Mouse (Mus musculus) liver, embryonic 11.5 days (tissue): ENCODE data around the gene Exoc6. TPM values are rescaled to one million over a fixed set of nuclear protein-coding genes. Genes with fewer than 3 reads are reported as not detected.
A peak's percentile ranks its signal among the peaks of the same experiment; 100 is the strongest.

ENCODE experiments used
- ATAC-seq: fragments of 200-750 bp; cut with Nextera tagmentation; replicated peaks from 2 replicates; pipeline ENCODE4 v1.8.0; 2017; ENCODE audit warnings: moderate number of reproducible peaks, mild to moderate bottlenecking, moderate TSS enrichment, moderate library complexity; ENCODE audit not compliant: low FRiP score
- DNase-seq: peaks from one replicate; pipeline ENCODE4 v3.0.0-alpha.2; 2017; ENCODE audit warnings: low spot score
- H3K27ac ChIP-seq: fragments of 300-500 bp; sonication (generic); 2 replicates; pipeline ENCODE4 v1.5.1; 2014; ENCODE audit warnings: mild to moderate bottlenecking, low read depth, low read length, control low read depth
- H3K27me3 ChIP-seq: fragments of 300-500 bp; sonication (generic); replicated peaks from 2 replicates; pipeline ENCODE4 v1.6.1; 2014; ENCODE audit warnings: low read length, mixed read lengths; ENCODE audit not compliant: control insufficient read depth, insufficient read depth
- H3K36me3 ChIP-seq: fragments of 300-500 bp; sonication (generic); 2 replicates; pipeline ENCODE4 v1.6.1; 2014; ENCODE audit warnings: mild to moderate bottlenecking, low read length, moderate library complexity, mixed read lengths; ENCODE audit not compliant: control insufficient read depth, insufficient read depth
- H3K4me1 ChIP-seq: fragments of 300-500 bp; sonication (generic); replicated peaks from 2 replicates; pipeline ENCODE4 v1.6.1; 2014; ENCODE audit warnings: low read length, mixed read lengths; ENCODE audit not compliant: control insufficient read depth, insufficient read depth
- H3K4me2 ChIP-seq: fragments of 300-500 bp; sonication (generic); 2 replicates; pipeline ENCODE4 v1.6.1; 2014; ENCODE audit warnings: mild to moderate bottlenecking, control low read depth, moderate library complexity
- H3K4me3 ChIP-seq: fragments of 300-500 bp; sonication (generic); 2 replicates; pipeline ENCODE4 v1.5.1; 2014; ENCODE audit warnings: low read depth, low read length, control low read depth
- H3K9ac ChIP-seq: fragments of 300-500 bp; sonication (generic); 2 replicates; pipeline ENCODE4 v1.6.1; 2014; ENCODE audit warnings: low read depth, low read length, control low read depth
- H3K9me3 ChIP-seq: fragments of 300-500 bp; sonication (generic); 2 replicates; pipeline ENCODE4 v1.6.1; 2016; ENCODE audit warnings: low read length, inconsistent platforms, mixed read lengths; ENCODE audit not compliant: control insufficient read depth
- WGBS: fragments of 180-500 bp; shearing (Covaris S2); extraction: QIAGEN DNeasy Blood & Tissue Kit; methylation state at CpG from one replicate; pipeline ENCODE4 v1.1.7; 2014; 5-methylcytosine and 5-hydroxymethylcytosine counted together
- polyA plus RNA-seq: library from polyadenylated mRNA; unstranded; fragments of >200 nt; fragmentation: Nextera tagmentation; extraction: Ambion mirVana; gene quantifications from 2 replicates; pipeline ENCODE4 v1.2.1, GENCODE M21; 2014

The Exoc6 gene
- polyA plus RNA-seq, 1 experiment from 2014 or later: 53.3 TPM

GRCm38 (mm10) chr19:37579607-37580006, 29.4 kb downstream of the Exoc6 start:
- Histone ChIP-seq H3K27me3 (no peaks in the 10 kb centered on the region), H3K9me3 (no peaks in the 10 kb centered on the region), H3K36me3 (no peaks in the 10 kb centered on the region; the same call in 1 of the 2 replicates), H3K27ac (no peak overlapping the region), H3K4me3 (no peak overlapping the region), H3K4me2 (no peak overlapping the region), H3K4me1 (no peaks in the 10 kb centered on the region), H3K9ac (no peak overlapping the region)
- no peak for DNase-seq
- 75% methylated on average over 4 of the region's 4 CpGs for WGBS
- no peak for ATAC-seq

GRCm38 (mm10) chr19:37580438-37580837, 30.2 kb downstream of the Exoc6 start:
- no peak overlapping the region for H3K9ac ChIP-seq
- no peaks in the 10 kb centered on the region for H3K27me3 ChIP-seq
- whole genome bisulfite sequencing: 93% methylated on average over 6 of the region's 6 CpGs
- DNase-seq (no peak), ATAC-seq (no peak)
- no peaks in the 10 kb centered on the region; the same call in 1 of the 2 replicates for H3K36me3 ChIP-seq
- H3K4me1 ChIP-seq: no peaks in the 10 kb centered on the region
- H3K4me3 ChIP-seq: no peak overlapping the region
- no peak overlapping the region for H3K27ac ChIP-seq
- H3K9me3 ChIP-seq: no peaks in the 10 kb centered on the region
- no peak overlapping the region for H3K4me2 ChIP-seq

GRCm38 (mm10) chr19:37585210-37585609, 35.0 kb downstream of the Exoc6 start:
- H3K4me1 ChIP-seq: no peaks in the 10 kb centered on the region
- DNase-seq: no peak
- H3K36me3 ChIP-seq: peaks cover 5% of the 10 kb centered on the region; the same call in 1 of the 2 replicates
- H3K9me3 ChIP-seq: no peaks in the 10 kb centered on the region
- H3K9ac ChIP-seq: no peak overlapping the region
- no peak overlapping the region for H3K4me2 ChIP-seq
- H3K27ac ChIP-seq: no peak overlapping the region
- 76% methylated on average over 14 of the region's 14 CpGs for WGBS
- no peak overlapping the region for H3K4me3 ChIP-seq
- no peaks in the 10 kb centered on the region for H3K27me3 ChIP-seq
- no peak for ATAC-seq

- Histone ChIP-seq H3K4me1 (no peaks in the 10 kb centered on the region), H3K4me3 (no peak overlapping the region), H3K4me2 (no peak overlapping the region), H3K36me3 (peaks cover 5% of the 10 kb centered on the region; the same call in 1 of the 2 replicates), H3K27me3 (no peaks in the 10 kb centered on the region), H3K27ac (no peak overlapping the region), H3K9me3 (no peaks in the 10 kb centered on the region), H3K9ac (no peak overlapping the region)
- ATAC-seq: no peak
- no peak for DNase-seq
- WGBS: 81% methylated on average over 8 of the region's 8 CpGs
Measured at GRCm38 (mm10) chr19:37585684-37586083, 35.5 kb downstream of the Exoc6 start.

- H3K36me3 ChIP-seq: peaks cover 17% of the 10 kb centered on the region; the same call in 1 of the 2 replicates
- WGBS: 92% methylated on average over 7 of the region's 7 CpGs
- H3K9ac ChIP-seq: no peak overlapping the region
- no peaks in the 10 kb centered on the region for H3K27me3 ChIP-seq
- ATAC-seq (no peak), DNase-seq (no peak)
- H3K4me2 ChIP-seq: no peak overlapping the region
- H3K27ac ChIP-seq: no peak overlapping the region
- H3K4me3 ChIP-seq: no peak overlapping the region
- H3K4me1 ChIP-seq: no peaks in the 10 kb centered on the region
- H3K9me3 ChIP-seq: no peaks in the 10 kb centered on the region
Measured at GRCm38 (mm10) chr19:37590544-37590943, 40.3 kb downstream of the Exoc6 start.

GRCm38 (mm10) chr19:37601968-37602848, 52.0 kb downstream of the Exoc6 start:
- peak overlapping the region; percentile 64 for H3K27ac ChIP-seq
- ATAC-seq: peak; percentile 79
- peak overlapping the region; percentile 44 for H3K9ac ChIP-seq
- peaks cover 5% of the 10 kb centered on the region; the same call in 1 of the 2 replicates for H3K4me1 ChIP-seq
- no peaks in the 10 kb centered on the region for H3K27me3 ChIP-seq
- WGBS: 35% methylated on average over 22 of the region's 22 CpGs
- peak; percentile 41 for DNase-seq
- peaks cover 8% of the 10 kb centered on the region; the same call in 1 of the 2 replicates for H3K36me3 ChIP-seq
- H3K9me3 ChIP-seq: no peaks in the 10 kb centered on the region
- H3K4me3 ChIP-seq: peak overlapping the region; percentile 31
- H3K4me2 ChIP-seq: peak overlapping the region; percentile 61

- H3K4me3 ChIP-seq: no peak overlapping the region
- ATAC-seq (no peak), DNase-seq (no peak)
- no peaks in the 10 kb centered on the region for H3K4me1 ChIP-seq
- no peak overlapping the region for H3K27ac ChIP-seq
- peaks cover 7% of the 10 kb centered on the region; the same call in 1 of the 2 replicates for H3K36me3 ChIP-seq
- WGBS: 83% methylated on average over 7 of the region's 7 CpGs
- H3K4me2 ChIP-seq: no peak overlapping the region
- H3K9me3 ChIP-seq: no peaks in the 10 kb centered on the region
- no peak overlapping the region for H3K9ac ChIP-seq
- H3K27me3 ChIP-seq: no peaks in the 10 kb centered on the region
Measured at GRCm38 (mm10) chr19:37609991-37610390, 59.8 kb downstream of the Exoc6 start.

GRCm38 (mm10) chr19:37612893-37613292, 62.7 kb downstream of the Exoc6 start:
- 85% methylated on average over 7 of the region's 7 CpGs for WGBS
- no peak overlapping the region for H3K4me2 ChIP-seq
- peaks cover 11% of the 10 kb centered on the region for H3K36me3 ChIP-seq
- ATAC-seq: no peak
- no peak overlapping the region for H3K9ac ChIP-seq
- H3K4me3 ChIP-seq: no peak overlapping the region
- no peaks in the 10 kb centered on the region for H3K4me1 ChIP-seq
- no peak for DNase-seq
- no peaks in the 10 kb centered on the region for H3K9me3 ChIP-seq
- no peak overlapping the region for H3K27ac ChIP-seq
- no peaks in the 10 kb centered on the region for H3K27me3 ChIP-seq
